Mouse (Mus musculus) right cerebral cortex, postnatal 25 days (tissue): ENCODE measurements around the gene Fbxw7.
"Not testable (repeated sequence)": the region's sequence is repeated elsewhere in the genome, so short reads cannot be mapped to it uniquely, and the experiment has no call there.

Source experiments
- DNase-seq: peaks from one replicate; pipeline ENCODE4 v3.0.0; 2022

The Fbxw7 gene

DNA sequence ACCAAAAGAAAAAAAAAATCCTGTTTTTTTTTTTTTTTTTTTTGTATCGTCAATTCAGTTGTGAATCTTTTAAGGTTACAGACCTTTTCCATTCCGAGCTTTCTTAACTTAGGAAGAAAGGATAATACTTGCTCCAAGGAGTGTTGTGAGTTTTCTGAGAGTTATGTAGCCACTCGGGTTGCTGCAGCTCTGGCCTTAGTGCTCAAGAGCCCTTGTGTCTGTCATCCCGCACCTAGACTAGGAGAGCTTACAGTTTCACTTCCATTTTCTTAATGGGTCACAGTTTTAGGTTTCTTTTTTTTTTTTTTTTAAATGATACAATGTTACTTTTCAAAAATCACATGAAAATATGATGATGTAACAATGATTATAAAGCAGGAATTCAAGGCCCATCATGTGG is 12.5 kb downstream of the Fbxw7 start:
- DNase-seq = no peak

DNA sequence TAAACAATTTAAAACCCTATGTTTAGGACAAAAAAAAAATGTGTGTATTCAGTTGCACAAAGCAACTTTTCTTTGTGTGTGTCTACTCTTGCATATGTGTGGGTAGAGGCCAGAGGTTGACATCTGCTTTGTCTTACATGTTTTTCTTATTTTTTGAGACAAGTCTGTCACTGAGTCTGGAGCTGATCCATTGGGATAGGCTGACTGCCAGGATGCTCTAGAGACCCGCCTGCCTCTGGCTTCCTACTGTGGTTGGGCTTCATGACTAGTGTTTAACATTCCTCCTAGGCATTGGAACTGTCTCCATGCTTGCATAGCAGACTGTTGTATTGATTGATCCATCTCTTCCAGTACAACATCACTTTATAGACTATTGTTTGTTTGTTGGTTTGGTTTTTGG is 14.3 kb downstream of the Fbxw7 start:
- DNase-seq = no peak

DNA sequence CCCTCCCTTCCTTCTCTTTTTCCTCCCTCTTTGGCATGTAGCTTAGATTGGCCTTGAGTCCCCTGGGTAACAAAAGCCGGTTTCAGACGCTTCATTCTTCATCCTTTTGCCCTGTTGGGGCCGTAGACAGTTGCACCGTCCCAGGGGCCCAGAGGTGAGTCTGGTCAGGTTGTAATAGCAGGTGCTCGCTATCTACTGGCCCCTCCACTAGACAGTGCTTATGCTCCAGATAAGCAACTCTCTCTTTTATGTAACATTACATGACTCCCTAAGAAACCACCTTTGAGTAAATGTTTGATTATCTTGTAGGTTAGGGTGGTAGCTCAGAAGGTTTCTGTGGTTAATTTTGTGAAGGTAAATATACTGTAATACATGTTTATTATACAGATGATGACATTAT is 21.0 kb downstream of the Fbxw7 start:
- DNase-seq = no peak

DNA sequence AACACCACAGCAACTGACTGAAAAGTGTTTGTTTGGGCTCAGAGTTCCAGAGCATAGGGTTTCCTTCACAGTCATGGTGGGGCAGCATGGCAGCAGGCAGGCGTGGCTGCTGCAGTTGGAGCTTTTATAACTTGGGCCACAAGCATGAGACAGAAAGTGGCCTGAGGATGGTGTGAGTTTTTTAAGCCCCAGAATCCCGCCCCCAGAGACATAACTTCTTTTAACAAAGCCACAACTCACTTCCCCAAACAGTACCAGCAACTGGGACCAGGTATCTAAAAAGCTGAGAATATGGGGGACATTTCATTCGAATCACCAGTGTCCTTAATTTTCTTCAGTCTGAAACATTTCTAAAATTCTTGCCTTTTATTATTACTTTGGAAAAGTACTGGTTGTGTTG is 22.9 kb downstream of the Fbxw7 start:
- DNase-seq = no peak

DNA sequence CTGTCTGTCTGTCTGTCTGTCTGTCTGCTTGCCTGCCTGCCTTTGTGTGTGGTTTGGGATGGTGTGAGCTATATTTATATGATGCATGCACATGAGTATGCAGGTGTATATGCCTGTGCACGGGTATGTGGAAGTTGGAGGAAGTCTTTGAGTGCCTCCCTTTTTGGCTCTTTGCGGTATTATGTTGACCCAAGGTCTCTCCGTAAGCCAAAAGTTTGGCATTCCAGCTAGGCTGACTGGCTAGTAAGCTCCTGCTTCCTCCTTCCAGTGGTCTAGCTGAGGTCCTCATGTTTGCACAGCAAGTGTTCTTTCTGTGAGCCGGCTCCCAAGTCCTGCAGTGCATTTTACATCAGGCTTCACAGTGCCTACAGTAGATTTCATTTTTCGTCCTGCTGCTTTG is 24.4 kb downstream of the Fbxw7 start:
- no peak for DNase-seq

DNA sequence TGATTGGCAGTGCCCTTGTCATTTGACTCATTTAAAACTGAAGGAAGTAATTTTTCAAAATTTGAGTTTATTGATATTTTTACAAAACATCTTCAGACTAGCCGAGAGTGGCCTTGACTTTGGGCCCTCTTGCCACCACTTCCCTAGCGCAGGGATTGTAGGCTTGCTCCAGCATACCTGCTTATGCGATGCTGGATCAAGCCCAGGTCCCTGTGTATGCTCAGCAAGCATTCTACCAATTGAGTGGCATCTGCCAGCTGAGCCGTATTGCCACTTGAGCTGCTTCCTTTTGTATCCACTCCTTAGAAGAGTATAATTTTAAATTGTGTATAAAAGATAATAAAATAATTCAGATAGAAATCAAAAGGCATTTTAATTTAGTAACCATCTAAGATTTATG is 26.2 kb downstream of the Fbxw7 start:
- no peak for DNase-seq

DNA sequence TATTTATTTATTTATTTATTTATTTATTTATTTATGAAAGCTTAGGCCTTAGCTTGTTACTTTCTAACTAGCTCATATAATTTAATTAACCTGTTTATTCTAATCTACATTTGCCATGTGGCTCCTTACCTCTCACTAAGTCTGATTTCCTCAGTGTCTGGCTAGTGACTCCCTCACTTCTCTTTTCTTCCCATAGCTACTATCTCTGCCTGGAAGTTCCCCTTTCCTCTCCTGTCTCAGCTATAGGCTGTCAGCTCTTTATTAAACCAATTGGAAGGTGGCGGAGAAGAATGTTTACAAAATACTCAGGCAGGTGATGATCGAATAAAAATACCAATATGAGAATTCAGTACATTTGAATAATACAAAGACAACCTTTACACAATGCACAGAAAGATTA is 27.7 kb downstream of the Fbxw7 start:
- DNase-seq = no peak

DNA sequence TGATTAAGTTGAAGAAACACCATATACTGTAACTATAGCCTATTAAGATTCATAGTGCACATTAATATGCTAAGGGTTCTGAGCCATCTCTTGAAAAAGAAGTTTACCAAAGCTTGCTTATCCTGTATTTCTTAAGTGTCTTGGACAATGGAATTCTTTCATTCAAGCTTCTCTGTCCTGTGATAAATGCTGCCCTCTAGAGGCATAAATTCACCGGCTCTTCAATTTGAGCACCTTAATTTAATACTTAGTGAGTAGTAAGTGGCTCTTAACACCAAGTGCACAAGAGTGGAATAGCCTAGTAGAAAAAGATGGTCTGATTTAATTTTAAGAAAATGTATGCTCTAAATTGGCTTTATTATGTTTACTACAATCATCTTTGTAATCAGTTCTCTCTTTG is 28.5 kb downstream of the Fbxw7 start:
- DNase-seq = no peak

DNA sequence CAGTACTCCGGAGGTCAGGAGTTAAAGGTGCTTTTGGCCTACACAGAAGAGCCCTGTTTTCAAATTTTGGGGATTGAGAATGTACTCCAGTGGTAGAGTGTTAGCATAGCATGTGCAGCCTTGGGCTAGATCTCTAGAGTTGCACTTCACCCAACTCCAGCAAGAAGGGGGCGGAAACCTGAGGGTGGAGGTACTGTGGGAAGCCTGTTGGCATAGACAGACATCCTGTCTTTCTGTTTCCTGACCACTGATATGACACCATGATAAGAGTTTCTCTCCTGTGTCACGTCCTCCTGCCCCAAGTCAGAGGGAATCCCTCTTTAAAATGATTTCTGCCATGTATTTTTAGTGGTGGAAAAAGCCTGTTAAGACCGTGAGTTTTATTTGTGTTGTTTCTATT is 33.7 kb downstream of the Fbxw7 start:
- DNase-seq = no peak

DNA sequence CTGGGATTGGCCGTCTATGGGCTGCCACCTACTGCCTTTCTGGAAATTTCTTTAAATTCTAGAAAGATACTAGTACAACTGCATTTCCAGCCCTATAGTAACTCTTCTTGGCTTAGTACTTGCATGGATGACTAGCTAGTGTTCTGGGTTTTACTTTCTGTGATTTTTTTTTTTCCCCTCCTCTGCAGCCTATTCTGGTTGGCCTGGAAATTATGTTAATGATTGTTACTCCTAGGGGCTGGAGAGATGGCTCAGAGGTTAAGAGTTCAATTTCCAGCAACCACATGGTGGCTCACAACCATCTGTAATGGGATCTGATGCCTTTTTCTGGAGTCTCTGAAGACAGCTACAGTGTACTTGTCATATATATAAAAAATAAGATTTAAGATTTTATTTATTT is 35.4 kb downstream of the Fbxw7 start:
- no peak for DNase-seq

DNA sequence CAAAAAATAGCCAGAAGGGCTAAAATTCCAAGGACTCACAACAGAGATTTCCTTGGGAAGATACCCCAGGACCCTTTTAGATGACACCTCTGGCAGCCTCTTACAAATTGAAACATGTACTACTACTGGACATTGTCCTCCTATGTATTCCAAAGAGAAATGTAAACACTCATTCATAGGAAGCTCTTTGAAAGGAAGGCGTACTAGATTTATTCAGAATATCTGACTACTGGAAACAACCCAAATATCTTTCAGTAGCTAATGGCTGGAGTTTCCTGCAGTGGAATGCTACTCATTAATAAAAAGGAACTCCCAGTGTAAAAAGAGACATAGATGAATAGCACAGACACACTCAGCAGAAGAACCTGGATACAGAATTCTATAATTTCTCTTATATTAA is 36.7 kb downstream of the Fbxw7 start:
- DNase-seq = no peak

DNA sequence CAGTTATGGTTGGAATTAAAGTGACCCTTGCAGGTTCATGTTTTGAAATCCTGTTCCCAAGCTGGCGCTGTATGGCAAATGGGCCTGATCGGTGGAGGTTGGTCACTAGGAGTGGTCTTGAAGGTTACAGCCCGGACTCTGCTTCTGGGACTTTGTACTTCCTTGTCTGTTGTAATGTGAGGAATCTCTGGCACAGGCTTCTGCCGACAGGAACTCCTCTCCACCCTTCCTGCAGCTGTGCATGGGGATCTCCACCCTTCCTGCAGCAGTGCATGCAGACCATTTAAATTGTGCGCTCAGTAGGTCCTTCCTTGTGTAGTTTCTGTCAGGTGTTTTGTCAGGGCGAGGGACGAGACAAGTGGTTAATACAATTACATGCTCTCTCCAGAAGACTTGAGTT is 37.8 kb downstream of the Fbxw7 start:
- no peak for DNase-seq

DNA sequence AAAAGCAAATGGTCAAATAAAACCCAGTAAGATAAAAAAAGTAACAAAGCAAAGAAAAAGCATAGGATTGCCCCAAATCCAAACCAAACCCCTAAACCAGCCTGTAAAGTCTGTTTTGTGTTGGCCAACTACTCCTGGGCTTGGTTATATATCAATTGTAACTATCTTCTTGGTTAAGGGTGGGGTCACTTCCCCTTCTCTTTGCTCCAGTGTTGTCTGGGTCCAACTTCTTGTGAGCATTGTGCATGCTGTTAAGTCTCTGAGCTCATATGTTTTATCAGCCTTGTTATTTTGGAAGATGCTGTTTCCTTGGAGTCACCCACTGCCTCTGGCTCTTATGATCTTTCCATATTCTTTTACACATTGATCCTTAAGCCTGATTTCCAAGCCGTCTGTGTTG is 39.4 kb downstream of the Fbxw7 start:
- no peak for DNase-seq

DNA sequence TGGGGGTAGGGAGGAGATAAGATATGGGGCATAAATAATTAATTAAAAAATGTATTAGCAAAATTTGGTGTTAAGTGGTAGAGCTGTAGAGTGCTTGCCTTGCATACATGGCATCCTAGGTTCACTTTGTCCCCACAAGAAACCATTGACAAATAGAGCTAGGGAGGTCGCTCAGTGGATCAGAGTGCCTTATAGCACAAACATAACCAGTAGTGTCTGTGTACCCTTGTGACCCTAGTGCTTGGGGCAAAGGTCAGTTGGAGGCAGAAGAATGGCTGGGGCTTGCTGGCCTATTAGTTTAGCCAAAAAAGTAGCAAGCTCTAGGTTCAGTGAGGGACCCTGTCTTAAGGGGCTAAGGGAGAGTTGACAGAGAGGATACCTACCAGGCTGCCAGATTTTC is 45.6 kb downstream of the Fbxw7 start:
- no peak for DNase-seq

DNA sequence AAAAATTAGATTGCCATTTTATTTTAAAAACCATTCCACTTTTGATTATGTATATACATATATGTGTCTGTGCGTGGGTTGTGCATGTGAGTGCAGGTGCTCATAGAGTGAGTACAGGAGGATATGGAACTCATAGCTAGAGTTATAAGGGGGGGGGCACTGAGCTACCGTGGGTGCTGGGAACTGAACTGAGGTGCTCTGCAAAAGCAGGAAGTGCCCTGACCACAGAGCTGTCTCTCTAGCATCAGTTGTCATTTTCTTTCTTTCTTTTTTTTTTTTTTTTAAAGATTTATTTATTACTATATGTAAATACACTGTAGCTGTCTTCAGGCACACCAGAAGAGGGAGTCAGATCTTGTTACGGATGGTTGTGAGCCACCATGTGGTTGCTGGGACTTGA is 46.7 kb downstream of the Fbxw7 start:
- not testable (repeated sequence) for DNase-seq

DNA sequence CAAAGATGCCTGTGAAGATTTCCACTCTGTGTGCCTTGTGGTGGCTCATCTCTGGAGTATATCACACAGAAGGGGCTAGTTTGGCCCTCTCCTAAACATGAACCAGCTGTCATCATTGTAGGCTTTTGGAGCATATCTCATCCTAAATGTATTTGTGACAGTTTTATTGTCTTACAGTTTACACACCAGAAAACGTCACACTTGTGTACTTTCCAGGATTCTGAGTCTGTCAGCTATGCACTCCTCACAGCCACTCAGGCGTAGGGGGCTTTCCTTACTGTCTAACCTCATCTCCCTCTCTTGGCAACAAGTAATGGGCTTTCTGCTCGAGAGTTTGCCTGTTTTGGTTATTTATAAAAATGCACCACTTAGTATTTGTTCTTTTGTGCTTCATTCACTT is 50.6 kb downstream of the Fbxw7 start:
- DNase-seq = no peak

DNA sequence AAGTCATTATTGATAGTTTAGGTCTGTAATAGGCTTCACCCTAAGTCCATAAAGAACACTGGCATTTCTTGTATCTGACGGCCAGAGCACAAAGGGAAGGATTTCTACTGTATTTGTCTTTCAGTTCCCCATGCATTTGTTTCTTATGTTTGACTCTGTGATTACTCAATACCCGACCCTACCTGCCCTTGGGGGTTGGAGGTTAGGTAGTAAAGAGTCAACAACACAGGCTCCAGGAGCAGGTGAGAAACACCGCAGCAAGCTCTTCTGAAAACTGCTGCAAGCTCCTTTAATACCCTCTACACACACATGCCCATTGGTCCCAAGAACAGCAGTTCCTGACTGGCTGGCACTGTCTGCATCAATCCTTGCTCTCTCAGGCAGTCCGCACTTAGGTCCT is 51.8 kb downstream of the Fbxw7 start:
- no peak for DNase-seq

DNA sequence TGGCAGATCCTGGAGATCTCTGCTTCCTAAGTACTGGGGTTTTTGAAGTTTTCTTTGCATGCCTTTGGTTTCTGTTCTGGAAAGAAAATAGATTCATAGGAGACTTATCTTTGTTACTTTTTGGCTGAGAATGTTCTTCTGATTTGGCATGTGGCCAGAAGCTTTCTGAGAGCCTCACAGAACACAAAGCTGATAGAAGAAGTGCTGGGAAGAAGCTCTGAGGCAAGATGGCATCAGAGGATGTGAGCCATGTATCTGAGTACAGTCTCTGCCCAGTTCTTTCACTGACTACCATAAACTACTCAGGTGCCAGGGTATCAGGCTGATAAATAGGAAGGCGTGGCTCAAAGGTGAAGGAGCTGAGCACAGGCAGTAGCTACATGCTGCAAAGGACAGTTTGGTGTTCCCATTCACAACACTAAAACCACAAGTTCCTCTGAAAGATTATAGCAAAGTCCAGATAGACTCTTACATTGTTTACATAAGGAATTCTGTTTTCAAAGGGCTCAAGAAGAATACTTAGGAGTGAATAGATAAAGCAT is 52.4 kb downstream of the Fbxw7 start:
- no peak for DNase-seq

DNA sequence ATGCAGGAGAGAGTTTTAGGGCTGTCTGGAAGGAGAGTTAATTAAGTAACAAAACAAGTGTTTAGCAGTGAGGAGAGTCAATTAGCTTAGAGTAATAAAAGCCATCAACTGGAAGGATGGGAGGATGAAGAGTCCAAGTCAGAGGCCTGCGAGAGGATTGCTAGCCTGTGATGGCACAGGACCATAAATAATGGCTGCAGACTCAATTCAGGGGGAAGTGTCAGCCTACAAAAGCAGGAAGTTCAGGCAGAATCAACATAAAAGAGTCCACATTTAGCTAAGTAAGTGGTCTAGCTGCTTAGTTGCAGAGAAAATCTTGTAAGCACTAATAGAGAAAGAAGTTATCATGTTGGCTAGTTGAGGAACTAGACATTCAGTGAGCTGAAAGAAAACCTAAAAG is 52.9 kb downstream of the Fbxw7 start:
- no peak for DNase-seq

DNA sequence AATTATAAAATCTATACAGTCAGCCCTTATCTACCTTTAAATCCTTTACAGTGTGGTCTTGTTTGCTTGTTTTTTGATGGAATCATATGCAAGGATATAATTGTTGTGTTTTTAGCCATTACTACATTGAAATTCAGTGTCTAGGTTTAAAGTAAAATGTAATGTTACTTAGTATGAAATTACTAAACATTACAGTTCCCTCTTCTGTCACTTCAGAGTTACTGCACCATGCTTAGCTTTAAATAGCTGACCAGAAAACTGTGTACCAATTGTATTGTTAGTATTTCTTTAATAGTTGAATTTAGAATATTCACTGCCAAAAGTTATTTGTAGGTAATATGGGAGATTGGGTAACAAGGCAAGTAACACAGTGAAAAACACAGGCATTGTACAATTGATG is 55.1 kb downstream of the Fbxw7 start:
- DNase-seq = no peak

DNA sequence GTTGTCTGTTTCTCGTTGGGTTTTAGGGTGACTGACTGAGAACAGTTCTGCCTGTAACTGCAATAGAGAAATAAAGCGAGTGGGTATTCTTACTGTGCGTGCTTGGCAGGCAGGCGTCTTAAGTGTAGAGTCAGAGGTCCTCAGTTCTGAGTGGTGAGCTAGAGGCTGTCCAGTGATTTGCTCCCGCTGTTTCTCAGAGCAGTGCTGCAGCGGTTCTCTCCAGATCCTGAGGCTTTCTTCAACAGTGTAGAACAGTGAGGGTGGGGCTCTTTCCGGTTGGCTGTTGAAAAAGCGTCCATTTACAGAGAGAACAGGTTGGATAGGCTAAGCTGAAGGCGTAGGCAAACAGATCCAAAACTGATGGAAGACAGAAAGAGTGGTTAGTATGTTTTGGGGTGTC is 60.2 kb downstream of the Fbxw7 start:
- no peak for DNase-seq

DNA sequence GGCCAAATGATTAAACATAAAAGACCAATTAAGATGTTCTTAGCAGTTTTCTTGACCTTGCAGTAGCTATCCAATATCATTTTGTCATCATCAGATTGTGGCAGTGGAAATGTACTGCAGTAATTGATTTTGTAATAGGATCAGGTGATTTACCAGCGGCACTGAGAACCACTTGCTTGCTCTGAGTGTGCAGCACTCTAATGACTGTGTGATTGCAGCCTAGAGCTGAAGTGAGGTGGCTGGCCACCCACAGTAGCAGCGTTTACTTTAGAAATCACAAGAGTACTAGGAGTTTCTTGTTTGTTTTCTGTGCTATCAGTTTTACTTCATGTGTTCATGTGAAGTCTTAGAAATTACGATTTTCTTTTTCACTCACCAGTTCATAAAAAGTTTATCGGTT is 61.1 kb downstream of the Fbxw7 start:
- no peak for DNase-seq

DNA sequence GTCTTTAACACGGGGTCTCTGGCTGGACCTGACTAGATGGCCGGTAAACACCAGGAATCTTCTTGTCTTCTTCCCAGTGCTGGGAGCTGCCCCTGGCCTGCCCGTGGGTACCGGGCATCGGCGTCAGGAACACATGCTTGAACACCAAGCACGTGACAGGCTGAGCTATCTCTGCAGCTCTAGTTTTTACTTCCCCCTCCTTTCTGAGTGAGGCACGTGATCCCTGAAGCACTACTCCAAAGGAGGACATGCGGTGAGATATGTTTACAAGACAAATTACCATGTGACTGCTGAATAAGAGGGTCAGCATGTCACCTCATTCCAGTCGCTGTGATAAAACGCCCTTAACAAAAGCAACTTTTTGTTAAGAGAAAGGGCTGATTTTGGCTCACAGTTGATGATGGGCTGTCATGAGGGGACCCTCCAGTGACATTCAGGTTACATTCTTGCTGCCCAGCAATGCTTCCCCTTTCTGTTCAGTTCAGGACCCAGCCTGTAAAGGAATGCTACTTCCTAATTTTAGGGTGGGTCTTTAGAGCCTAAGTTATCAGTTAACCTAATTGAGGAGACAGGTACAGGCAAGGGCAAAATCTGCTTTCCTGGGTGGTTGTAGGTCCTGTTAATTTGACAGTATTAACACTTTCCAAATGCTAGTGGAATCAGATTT is 68.9 kb downstream of the Fbxw7 start:
- DNase-seq = no peak

DNA sequence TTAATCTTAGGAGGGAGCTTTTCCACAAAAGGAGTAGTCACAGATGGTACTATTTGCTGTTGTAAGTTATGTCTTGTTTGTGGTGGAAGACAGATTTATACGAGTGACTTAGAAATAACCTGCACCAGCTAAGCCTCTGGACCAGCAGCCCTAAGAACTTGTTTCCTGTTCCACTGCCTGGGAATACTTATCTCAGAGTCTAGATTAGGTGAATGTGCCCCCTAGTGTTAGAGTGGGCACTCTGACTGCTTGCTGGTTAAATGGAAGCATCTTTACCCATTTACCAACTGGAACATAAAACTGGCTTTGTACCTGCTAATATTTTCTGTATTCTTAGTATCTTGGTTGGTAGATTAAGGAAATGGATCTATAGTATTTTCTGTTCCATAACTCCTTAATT is 74.6 kb downstream of the Fbxw7 start:
- DNase-seq = no peak

DNA sequence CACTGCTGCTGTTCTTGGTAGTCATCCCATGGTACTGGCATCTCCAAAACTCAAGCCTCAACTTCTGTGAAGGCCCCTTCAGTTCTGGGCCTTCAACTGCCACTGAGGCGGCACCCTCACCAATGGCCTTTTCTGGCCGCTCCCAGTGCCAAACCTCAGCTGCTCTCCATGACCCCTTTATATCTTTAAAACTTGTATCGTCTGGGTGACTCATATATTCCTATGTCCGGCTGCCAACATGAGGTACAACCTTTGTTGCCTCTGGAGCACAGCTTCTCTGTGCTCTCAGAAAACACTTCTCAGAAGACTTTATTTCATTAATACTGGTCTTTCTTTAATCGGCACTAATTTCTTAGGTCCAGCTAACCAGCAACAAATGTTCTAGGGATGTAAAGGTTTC is 75.9 kb downstream of the Fbxw7 start:
- DNase-seq = no peak

DNA sequence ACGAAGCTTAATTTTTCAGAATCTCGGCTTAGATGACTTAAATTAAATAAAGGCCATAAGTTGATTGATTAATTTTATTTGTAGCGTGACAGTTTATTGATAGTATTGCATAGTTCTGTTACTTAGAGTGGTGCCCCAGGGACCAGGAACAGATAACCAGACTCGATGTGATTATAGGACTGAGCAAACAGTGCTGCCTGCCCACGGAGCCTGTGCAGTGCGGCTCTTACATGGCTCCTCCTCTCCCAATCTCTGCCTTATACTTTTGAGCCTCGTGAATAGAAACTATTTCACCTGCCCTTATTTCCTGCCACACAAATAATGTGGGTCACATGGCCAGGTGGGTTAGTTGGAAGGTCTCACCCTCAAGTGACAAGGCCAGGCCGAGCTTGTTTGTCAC is 82.9 kb downstream of the Fbxw7 start:
- DNase-seq = no peak
